Mouse (Mus musculus) gastrocnemius, postnatal 4 days (tissue): ENCODE measurements around the gene Erbb3. TPM values are rescaled to one million over a fixed set of nuclear protein-coding genes. Genes with fewer than 3 reads are reported as not detected.

ENCODE experiments used
- DNase-seq, 2 experiments: peaks; one replicate each; pipeline ENCODE4 v3.0.0; 2021 to 2022; ENCODE audit warnings: low spot score in 2 of 2, mixed read lengths in 2 of 2
- microRNA-seq: library from miRNA; unstranded; fragments of <30 nt; microRNA quantifications from one replicate; pipeline ENCODE4 v1.2.0, GENCODE M21; 2021
- total RNA-seq, 2 experiments: library from RNA; stranded (reverse); gene quantifications; 2 replicates each; pipeline ENCODE4 v1.2.3; 2021

Erbb3 gene
- total RNA-seq, 2 experiments from 2014 or later, result 18.0 to 19.0 TPM

DNA sequence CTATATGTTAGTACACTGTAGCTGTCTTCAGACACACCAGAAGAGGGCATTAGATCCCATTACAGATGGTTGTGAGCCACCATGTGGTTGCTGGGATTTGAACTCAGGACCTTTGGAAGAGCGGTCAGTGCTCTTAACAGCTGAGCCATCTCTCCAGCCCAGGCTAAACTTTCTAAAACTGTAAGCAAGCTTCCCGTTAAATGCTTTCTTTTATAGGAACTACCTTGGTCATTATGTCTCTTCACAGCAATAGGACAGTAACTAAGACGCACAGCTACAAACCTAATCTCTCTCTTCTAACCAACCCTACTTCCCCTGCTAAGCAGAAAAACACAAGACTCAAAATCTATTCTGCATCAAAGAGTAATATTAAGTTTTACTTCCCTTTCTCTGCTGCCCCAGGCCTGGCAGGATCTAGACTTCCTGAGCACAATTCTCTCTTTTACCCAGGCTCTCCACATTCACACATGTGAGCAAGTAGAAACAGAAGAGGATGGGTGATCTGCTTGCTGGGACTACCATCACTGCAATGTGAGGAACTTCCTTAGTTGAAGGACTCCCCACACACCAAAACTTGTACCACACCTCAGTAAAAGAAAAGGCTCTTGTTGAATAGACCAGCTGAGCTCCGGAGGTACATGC lies 53.7 kb downstream of the Erbb3 start:
- DNase-seq, result no peak

DNA sequence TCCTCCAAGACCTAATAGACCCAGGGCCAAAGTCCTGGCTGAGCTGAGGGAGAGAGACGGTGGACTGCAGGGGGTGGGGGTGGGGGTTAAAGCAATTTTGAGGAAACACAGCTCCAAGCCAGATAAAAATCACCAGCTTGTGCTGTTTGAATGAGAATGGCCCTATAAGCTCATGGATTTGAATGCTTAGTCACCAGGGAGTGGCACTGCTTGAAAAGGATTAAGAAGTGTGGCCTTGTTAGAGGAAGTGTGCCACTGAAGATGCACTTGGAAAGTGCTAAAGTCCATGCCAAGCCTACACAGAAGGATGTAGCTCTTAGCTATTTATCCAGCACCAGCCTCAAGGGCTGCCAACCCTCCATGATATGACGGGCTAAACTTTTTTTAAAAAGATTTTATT lies 54.2 kb downstream of the Erbb3 start:
- DNase-seq, result no peak

DNA sequence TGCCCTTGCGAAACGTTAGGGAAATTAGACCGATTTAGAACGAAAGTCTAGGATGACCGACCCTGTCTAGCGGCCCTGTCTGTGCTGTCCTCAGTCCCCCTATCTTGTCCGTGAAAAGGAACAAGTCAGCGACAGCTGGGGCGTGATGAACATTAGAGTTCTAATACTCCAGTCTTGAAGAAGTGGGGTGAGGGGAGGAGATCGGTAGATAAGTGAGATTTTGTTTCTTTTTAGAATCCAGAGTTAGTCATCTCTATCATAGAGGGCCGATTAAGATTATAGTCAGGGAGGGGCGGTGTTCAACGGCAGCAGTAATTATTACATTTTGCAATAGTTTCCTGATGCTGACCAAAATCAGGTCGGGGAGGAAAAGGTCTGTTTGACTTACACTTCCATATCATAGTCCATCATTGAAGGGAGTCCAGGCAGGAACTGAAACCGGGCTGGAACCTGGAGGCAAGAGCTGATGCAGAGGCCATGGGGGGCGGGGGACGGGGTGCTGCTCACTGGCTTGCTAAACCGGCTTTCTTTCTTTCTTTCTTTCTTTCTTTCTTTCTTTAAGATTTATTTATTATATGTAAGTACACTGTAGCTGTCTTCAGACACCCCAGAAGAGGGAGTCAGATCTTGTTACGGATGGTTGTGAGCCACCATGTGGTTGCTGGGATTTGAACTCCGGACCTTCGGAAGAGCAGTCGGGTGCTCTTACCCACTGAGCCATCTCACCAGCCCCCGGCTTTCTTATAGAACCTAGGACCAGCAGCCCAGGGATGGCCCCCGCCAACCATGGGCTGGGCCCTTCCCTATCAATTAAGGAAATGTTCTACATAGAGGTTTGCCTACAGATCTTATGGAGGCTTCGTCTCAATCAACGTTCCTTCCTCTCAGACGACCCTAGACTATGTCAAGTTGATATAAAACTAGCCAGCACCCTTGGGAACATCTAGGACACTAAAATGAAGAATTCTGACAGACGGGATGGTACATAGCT lies 62.8 kb downstream of the Erbb3 start:
- DNase-seq, result no peak

DNA sequence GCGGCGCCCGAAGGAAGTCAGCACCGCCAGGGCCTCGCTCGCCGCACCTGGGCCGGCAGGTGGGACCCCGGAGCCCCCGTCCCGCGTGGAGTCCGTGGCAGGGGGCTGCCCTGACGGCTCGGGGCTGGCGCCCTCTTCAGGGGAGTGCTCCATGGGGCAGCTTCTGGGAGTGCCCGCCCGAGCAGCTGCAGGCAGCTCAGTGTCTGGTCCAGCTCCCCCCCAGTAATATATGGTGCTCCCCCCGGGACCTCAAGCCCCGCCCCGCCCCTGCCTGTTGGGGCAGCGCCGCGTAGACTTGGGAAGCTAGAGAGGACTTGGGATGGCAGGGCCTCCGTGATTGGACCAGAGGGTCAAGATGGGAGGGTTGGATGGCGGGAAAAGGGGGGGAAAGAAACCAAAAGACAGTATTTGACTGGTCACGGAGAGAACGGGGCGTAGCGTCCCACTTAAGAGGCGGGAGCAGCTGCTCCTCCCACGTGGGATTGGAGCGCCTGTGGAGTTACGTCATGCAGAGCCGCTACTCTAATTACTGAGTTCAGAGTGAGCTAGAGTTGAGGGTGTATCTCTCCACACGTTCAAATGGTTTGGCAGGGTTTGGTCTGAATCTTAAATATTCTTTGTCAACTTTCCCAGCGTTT lies 63.7 kb downstream of the Erbb3 start, which contains the start of gene Esyt1:
Esyt1 (minus strand) TSS at position 201 of the 638 bp plus-strand sequence.
- DNase-seq, result peak; percentile 80 to 90

DNA sequence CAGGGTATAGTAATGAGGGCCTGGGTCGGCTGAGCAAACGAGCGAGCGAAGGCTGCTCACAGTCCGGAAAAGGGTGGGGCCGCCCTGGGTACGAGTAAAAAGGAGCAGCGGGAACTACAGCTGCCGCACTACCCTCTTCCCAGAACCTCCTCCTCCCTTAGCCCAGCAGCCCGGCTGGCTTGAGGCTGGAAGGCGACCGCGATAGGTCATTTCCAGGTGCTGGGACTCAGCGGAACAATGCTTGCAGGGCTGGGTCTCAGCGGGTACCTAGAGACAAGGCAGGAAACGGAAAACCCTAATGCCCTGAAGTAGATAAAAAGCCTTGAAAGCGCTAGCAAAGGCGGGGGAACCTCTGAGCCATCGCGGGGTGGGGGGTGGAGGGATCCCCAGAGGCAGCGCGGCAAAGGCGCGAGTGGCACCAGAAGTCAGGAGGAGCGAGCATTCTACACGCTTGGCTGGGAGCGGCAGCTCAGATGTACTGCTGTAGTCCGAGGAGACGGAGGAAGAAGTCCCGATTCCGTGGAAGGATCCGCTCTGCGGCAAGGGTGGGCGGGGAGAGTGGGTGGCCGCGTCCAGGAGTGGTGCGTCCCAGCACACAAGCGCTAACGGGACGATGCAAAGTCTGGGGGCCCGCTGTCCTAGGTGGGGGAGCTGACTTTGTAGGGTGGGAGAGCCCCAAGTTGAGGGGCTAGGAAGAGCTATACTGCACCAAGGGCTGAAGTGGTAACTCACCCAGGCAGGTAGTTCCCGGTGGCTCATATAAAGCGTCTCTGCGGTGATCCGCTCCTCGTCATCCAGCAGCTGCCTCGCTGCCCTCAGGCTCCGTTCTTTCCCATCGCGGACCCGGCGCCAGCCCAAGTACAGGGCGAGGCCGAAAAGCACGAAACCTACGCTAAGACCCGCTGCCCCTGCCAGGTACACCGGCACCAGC lies 64.5 kb downstream of the Erbb3 start:
- DNase-seq, result peak in 1 of 2 experiments; percentile 73

DNA sequence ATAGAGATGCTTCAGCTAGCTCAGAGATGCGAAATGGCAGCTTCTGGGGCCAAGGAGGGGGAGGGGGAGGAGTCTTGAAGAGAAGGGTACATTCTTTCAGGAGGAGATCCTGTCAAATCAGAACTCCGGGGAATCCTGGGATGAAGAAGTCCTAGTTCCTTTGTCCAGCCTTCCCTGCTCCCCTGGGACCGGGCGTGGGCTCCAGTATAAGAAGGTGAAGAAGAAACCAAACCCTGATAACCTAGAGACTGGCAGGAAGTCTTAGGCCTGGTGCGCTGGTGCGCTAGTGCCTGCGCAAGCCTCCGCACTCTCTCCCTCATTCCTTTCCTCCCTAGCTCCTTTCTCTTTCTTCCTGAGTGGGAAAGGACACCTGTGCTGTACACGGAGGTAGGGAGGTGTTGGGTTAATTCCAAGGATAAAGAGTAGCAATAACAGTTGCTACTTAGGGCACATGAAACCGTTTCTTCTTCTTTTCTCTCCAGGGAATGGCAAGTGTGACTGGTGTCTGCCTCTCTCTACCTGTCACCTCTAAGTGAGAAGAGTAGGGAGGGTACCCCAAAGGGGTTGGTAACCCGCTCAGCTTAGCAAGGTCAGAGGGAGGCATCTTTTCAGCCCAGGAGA lies 65.2 kb downstream of the Erbb3 start:
- no peak for DNase-seq

DNA sequence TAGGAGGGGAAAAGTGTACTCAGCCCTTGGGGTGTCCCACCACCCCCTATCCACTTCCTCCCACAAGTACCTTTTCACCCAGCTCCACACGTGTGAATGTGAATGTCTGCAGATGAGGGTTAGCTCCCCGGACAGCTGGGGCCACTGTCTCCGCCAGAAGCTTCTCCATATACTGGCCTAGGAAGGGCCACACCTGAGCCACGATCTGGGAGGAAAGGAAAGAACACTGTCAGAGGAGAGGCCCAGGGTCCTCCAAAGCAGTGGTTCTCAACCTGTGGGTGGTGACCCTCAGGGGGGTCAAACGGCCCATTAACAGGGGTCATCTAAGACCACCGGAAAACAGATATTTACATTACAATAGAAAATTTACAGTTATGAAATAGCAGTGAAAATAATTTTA lies 67.1 kb downstream of the Erbb3 start:
- DNase-seq, result no peak

DNA sequence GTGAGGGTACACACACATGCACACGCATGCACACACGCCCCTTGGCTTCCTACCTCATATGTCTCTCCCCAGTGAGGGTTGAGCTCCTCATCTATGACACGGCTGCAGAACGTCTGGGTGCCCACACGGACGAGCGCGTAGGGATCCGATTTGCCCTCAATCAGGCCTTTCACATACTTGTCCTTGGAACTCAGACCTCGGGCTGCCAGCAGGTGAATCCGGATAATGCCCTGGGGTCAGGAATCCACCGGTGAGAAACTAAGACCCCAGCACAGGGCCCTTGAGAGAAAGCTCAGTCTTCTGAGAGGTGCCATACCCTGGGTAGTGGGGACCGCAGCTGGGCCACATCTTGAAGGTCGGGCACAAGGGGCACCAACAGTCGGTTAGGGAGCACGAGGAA lies 68.9 kb downstream of the Erbb3 start:
- DNase-seq, result no peak

DNA sequence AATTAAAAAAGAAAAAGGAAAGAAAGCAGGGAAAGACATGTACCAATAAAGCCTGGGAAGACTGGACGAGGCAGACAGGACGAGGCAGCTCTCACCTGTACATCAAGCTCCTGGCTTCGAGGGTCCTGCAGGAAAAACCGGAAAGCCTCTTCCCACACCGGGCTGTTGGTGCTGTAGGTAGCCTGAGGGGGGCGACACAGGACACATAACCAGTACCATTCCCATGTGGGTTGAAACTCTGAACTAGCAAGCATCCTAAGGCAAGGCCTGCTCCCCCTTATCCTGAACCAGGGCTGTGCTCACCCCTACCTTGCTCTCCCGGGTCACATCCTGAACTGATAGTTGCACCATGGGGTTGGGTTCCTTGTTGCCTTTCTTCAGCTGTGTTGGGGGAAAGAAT lies 70.6 kb downstream of the Erbb3 start:
- DNase-seq, result no peak

Small RNAs within 50 kb of the gene (microRNA-seq; reads per million reads assigned to microRNA genes)
- gene Gm47275 (not detected), gene Mir6917 (0.85 reads per million)

Other genes with a start within 250 kb of the Erbb3 start
- 100 to 1,000 TPM; 115 to 133 TPM for gene Coq10a, start 220.7 kb downstream of the Erbb3 start, total RNA-seq
- gene Ankrd52, start 212.5 kb downstream of the Erbb3 start, total RNA-seq, result 10 to 100 TPM; 45.3 to 48.3 TPM
- gene Slc39a5, start 188.4 kb downstream of the Erbb3 start, total RNA-seq, result under 1 TPM in 1 of 2 experiments, not detected in 1; 0.23 TPM
- gene Nabp2, start 178.2 kb downstream of the Erbb3 start, total RNA-seq, result 10 to 100 TPM; 48.0 to 50.7 TPM
- gene Rnf41, start 178.0 kb downstream of the Erbb3 start, total RNA-seq, result 10 to 100 TPM; 21.9 to 24.0 TPM
- gene Smarcc2, start 130.4 kb downstream of the Erbb3 start, total RNA-seq, result 10 to 100 TPM; 90.8 to 91.2 TPM
- 100 to 1,000 TPM; 485 to 542 TPM for gene Myl6, start 95.5 kb downstream of the Erbb3 start, total RNA-seq
- 100 to 1,000 TPM; 119 to 139 TPM for gene Myl6b, start 91.0 kb downstream of the Erbb3 start, total RNA-seq
- 10 to 100 TPM; 49.6 to 50.5 TPM for gene Esyt1, start 63.8 kb downstream of the Erbb3 start, total RNA-seq
- gene Zc3h10, start 41.9 kb downstream of the Erbb3 start, total RNA-seq, result 1 to 10 TPM; 6.7 to 9.9 TPM
- gene Rpl41, start 40.3 kb downstream of the Erbb3 start, total RNA-seq, result 1,000 to 10,000 TPM; 2,741 to 3,076 TPM
- 10 to 100 TPM; 84.8 to 91.4 TPM for gene Pa2g4, start 23.7 kb downstream of the Erbb3 start, total RNA-seq
- gene Rps26, start 37.1 kb upstream of the Erbb3 start, total RNA-seq, result 100 to 1,000 TPM; 757 to 856 TPM
- 1 to 10 TPM in 1 of 2 experiments, under 1 TPM in 1; 0.93 to 1.4 TPM for gene Ikzf4, start 56.3 kb upstream of the Erbb3 start, total RNA-seq
- gene Suox, start 84.4 kb upstream of the Erbb3 start, total RNA-seq, result 10 to 100 TPM; 12.0 to 13.1 TPM
- 10 to 100 TPM; 85.8 to 88.8 TPM for gene Rab5b, start 106.6 kb upstream of the Erbb3 start, total RNA-seq
- 1 to 10 TPM; 4.0 to 5.2 TPM for gene Pmel, start 114.5 kb upstream of the Erbb3 start, total RNA-seq
- gene Cdk2, start 115.4 kb upstream of the Erbb3 start, total RNA-seq, result 10 to 100 TPM; 38.7 to 42.8 TPM
- 1 to 10 TPM; 6.7 TPM for gene Dgka, start 155.2 kb upstream of the Erbb3 start, total RNA-seq
- 10 to 100 TPM; 18.3 to 22.1 TPM for gene Pym1, start 158.2 kb upstream of the Erbb3 start, total RNA-seq
- 1 to 10 TPM; 2.8 to 3.0 TPM for gene Mmp19, start 201.3 kb upstream of the Erbb3 start, total RNA-seq
- gene Dnajc14, start 214.4 kb upstream of the Erbb3 start, total RNA-seq, result 10 to 100 TPM; 48.6 to 50.7 TPM
- gene Tmem198b, start 214.7 kb upstream of the Erbb3 start, total RNA-seq, result 10 to 100 TPM; 17.3 to 20.2 TPM
- gene Sarnp, start 227.7 kb upstream of the Erbb3 start, total RNA-seq, result 10 to 100 TPM; 48.5 to 54.6 TPM
- 10 to 100 TPM; 11.7 to 12.0 TPM for gene Ormdl2, start 232.0 kb upstream of the Erbb3 start, total RNA-seq